Mouse (Mus musculus) neural tube, embryonic 14.5 days (tissue): ENCODE results near the gene Zfp385b. TPM values are rescaled to one million over a fixed set of nuclear protein-coding genes. Genes with fewer than 3 reads are reported as not detected.

Experiments used
- ATAC-seq: fragments of 200-750 bp; cut with Nextera tagmentation; 2 replicates; pipeline ENCODE4 v1.8.0; 2017; ENCODE audit warnings: low read depth, mild to moderate bottlenecking, moderate TSS enrichment, moderate library complexity
- H3K27ac ChIP-seq: fragments of 300-500 bp; sonication (generic); 2 replicates; pipeline ENCODE4 v1.5.1; 2014; ENCODE audit warnings: low read depth, mild to moderate bottlenecking, control low read depth, low read length, moderate library complexity, mixed read lengths
- H3K27me3 ChIP-seq: fragments of 300-500 bp; sonication (generic); 2 replicates; pipeline ENCODE4 v1.6.1; 2014; ENCODE audit warnings: low read length; ENCODE audit not compliant: control insufficient read depth, insufficient read depth
- H3K36me3 ChIP-seq: fragments of 300-500 bp; sonication (generic); 2 replicates; pipeline ENCODE4 v1.6.1; 2014; ENCODE audit warnings: low read length, mixed read lengths; ENCODE audit not compliant: control insufficient read depth, insufficient read depth
- H3K4me1 ChIP-seq: fragments of 300-500 bp; sonication (generic); 2 replicates; pipeline ENCODE4 v1.6.1; 2014; ENCODE audit warnings: low read length; ENCODE audit not compliant: control insufficient read depth, insufficient read depth
- H3K4me2 ChIP-seq: fragments of 300-500 bp; sonication (generic); 2 replicates; pipeline ENCODE4 v1.6.1; 2014; ENCODE audit warnings: mild to moderate bottlenecking, low read depth, low read length, control low read depth
- H3K4me3 ChIP-seq: fragments of 300-500 bp; sonication (generic); 2 replicates; pipeline ENCODE4 v1.5.1; 2014; ENCODE audit warnings: low read depth, low read length, control low read depth, mixed read lengths
- H3K9ac ChIP-seq: fragments of 300-500 bp; sonication (generic); replicated peaks from 2 replicates; pipeline ENCODE4 v1.6.1; 2014; ENCODE audit warnings: low read depth, mild to moderate bottlenecking, control low read depth, low read length, mixed read lengths
- H3K9me3 ChIP-seq: fragments of 300-500 bp; sonication (generic); 2 replicates; pipeline ENCODE4 v1.6.1; 2016; ENCODE audit warnings: low read length; ENCODE audit not compliant: control insufficient read depth
- WGBS: fragments of 180-500 bp; shearing (Covaris S2); extraction: QIAGEN DNeasy Blood & Tissue Kit; methylation state at CpG from one replicate; pipeline ENCODE4 v1.1.7; 2014; 5-methylcytosine and 5-hydroxymethylcytosine counted together
- polyA plus RNA-seq: library from polyadenylated mRNA; unstranded; fragments of >200 nt; fragmentation: Nextera tagmentation; extraction: Ambion mirVana; gene quantifications from 2 replicates; pipeline ENCODE4 v1.2.1, GENCODE M21; 2014

Zfp385b gene
- polyA plus RNA-seq, 1 experiment from 2014 or later, result 18.4 TPM

DNA sequence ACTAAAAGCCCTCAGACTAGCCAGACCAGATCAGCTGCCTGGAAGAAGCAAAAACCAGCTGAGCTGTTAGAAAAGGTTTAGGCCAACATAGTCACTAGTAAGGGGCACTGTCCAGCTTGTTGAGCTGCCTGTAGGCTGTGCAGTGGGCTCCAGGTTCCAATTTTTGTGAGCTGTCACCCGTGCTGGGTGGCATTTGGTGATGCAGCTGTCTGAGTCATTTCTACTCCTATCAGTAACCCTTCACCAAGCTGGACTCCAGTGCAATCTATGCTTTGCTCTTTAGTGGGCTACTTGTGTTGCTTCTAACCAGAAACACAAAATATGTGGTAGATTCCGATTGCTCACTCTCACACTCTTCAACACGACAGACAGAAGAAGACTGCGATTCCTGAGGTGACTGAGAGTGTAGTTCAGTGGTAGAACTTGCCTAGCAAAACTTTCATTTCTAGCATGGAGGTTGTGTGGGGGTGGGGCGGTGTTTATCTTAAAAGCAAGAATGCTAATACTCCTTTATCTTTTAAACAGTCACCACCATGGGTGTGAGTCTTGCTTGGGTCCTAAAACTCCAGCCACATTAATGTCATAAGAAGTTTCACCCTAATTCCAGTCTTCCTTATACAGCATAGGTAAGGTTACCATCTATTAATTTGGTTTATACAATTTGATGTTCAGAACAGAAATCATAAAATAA, 147.1 kb downstream of the Zfp385b start:
- Histone ChIP-seq H3K27ac (no peak overlapping the region), H3K9ac (no peak overlapping the region), H3K4me1 (no peaks in the 10 kb centered on the region), H3K36me3 (no peaks in the 10 kb centered on the region), H3K4me3 (no peak overlapping the region), H3K4me2 (no peak overlapping the region), H3K27me3 (no peaks in the 10 kb centered on the region), H3K9me3 (no peaks in the 10 kb centered on the region)
- no peak for ATAC-seq
- WGBS, result 93% methylated on average over 5 of the region's 5 CpGs

DNA sequence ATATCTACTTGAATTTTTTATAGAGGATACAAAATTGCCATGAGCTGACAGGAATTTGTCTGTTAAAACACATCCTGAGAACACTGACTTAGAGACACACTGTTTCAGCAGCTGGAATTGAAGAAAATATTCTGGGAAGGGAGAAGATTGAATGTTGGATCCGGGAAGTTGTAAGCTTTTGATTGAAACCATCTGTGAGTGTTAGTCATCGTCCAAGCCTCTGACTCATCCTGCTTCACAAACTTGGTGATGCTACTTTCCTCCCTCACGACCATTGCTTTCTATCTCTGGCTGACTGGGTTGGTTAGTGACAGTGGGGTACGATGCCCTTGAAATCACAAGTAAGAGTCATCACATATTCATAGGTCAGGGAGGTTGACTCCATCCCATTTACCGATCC, 157.3 kb downstream of the Zfp385b start:
- Histone ChIP-seq H3K4me3 (no peak overlapping the region), H3K9ac (no peak overlapping the region), H3K27me3 (no peaks in the 10 kb centered on the region), H3K27ac (no peak overlapping the region), H3K4me1 (no peaks in the 10 kb centered on the region), H3K9me3 (no peaks in the 10 kb centered on the region), H3K36me3 (no peaks in the 10 kb centered on the region), H3K4me2 (no peak overlapping the region)
- no peak for ATAC-seq
- WGBS, result 83% methylated on average over 5 of the region's 5 CpGs

DNA sequence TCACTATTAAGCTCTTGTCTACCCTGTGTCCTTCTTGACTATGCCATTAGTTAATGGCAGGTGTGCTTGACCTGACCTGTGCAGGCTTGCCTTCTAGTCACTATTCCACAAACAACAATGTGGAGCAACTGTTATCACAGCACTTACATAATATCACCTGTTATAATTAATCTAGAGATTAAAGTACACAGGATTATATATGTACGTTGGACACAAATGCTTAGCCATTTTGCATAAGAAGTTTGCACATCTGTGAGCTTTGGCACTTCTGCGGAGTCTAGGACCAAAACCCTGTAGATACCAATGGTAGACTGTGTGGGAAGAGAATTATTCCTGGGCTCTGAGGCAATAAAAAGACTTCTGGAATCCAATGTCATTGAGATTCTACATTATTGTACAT, 165.8 kb downstream of the Zfp385b start:
- H3K9me3 ChIP-seq, result no peaks in the 10 kb centered on the region
- H3K27ac ChIP-seq, result no peak overlapping the region
- no peaks in the 10 kb centered on the region for H3K4me1 ChIP-seq
- ATAC-seq, result no peak
- 93% methylated on average over 2 of the region's 2 CpGs for WGBS
- no peaks in the 10 kb centered on the region for H3K36me3 ChIP-seq
- H3K9ac ChIP-seq, result no peak overlapping the region
- H3K27me3 ChIP-seq, result no peaks in the 10 kb centered on the region
- H3K4me2 ChIP-seq, result no peak overlapping the region
- no peak overlapping the region for H3K4me3 ChIP-seq

DNA sequence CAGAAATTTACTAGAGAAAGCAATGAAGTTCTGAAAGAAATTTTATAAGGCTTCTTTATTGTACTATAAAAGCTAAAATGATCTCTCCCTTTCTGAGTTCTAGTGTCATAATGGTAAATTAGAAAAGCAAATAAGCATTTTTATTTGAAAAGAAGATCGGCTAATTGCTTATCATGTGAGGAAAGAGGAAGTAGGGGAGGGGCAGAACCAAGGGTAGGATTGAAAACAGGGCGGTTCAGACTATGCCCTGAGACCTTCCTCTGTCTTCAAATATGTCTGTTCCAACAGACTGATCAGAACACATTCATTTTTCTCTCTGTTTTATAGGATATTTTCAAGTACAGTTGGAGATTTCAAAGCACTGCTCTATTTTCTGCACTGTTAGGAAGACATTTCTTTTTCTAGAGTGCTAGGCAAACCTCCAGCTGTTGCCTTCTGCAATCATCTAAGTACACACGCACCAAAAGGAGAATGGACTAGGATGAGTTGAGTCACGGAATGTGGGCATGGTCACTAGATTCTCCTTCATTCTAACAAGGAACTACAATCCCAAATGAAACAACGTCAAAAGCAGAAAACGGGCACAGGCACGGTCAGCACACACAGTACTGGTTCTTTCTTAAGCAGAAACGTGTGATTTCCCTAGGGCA, 177.8 kb downstream of the Zfp385b start:
- Histone ChIP-seq H3K4me3 (no peak overlapping the region), H3K9me3 (no peaks in the 10 kb centered on the region), H3K9ac (no peak overlapping the region), H3K4me1 (no peaks in the 10 kb centered on the region), H3K27ac (no peak overlapping the region), H3K27me3 (no peaks in the 10 kb centered on the region), H3K4me2 (no peak overlapping the region), H3K36me3 (no peaks in the 10 kb centered on the region)
- no peak for ATAC-seq
- WGBS, result 87% methylated on average over 8 of the region's 8 CpGs

DNA sequence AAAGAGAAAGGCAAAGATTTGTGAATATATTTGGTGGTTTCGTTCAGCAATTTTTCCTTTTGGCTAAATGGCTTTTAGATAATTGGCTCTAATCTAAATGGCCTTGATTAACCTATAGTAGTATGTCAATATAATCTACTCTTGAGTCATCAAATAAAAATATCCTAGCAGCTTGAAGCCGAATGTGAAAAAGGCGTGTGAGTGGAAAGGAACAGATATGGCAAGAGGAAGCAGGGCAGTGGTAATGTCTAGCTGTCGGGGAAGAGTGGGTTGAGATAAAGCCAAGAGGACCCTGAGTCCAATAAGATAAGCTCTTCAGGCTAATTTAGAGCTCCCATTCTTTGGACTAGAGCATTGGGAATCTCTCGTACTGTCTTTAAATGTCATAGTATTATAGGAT, 179.4 kb downstream of the Zfp385b start:
- no peak for ATAC-seq
- no peak overlapping the region for H3K27ac ChIP-seq
- H3K9ac ChIP-seq, result no peak overlapping the region
- WGBS, result 89% methylated on average over 5 of the region's 5 CpGs
- no peaks in the 10 kb centered on the region for H3K9me3 ChIP-seq
- no peaks in the 10 kb centered on the region for H3K27me3 ChIP-seq
- no peak overlapping the region for H3K4me3 ChIP-seq
- H3K36me3 ChIP-seq, result no peaks in the 10 kb centered on the region
- H3K4me2 ChIP-seq, result no peak overlapping the region
- H3K4me1 ChIP-seq, result no peaks in the 10 kb centered on the region

DNA sequence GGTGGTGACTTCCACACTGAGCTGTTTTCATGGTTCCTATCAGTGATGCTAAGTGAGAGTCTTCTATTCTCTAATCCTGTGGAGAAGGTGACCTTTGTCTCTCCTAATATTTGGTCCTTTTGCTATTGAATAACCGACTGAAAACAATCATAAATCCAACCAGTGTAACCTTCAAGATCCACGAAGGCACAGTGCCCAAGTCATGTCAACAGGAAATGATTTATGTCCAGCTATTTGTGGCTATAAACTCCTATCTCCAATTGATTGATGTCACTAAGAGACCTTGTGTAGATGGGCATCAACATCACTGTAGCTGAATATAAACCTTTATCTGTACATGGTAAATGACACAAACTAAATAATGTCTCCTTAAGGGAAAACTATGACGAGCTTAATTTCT, 187.8 kb downstream of the Zfp385b start:
- H3K27ac ChIP-seq, result no peak overlapping the region
- H3K9me3 ChIP-seq, result no peaks in the 10 kb centered on the region
- no peaks in the 10 kb centered on the region for H3K36me3 ChIP-seq
- no peak overlapping the region for H3K4me2 ChIP-seq
- 48% methylated on average over 3 of the region's 3 CpGs for WGBS
- H3K9ac ChIP-seq, result no peak overlapping the region
- ATAC-seq, result no peak
- H3K27me3 ChIP-seq, result no peaks in the 10 kb centered on the region
- no peak overlapping the region for H3K4me3 ChIP-seq
- H3K4me1 ChIP-seq, result no peaks in the 10 kb centered on the region

DNA sequence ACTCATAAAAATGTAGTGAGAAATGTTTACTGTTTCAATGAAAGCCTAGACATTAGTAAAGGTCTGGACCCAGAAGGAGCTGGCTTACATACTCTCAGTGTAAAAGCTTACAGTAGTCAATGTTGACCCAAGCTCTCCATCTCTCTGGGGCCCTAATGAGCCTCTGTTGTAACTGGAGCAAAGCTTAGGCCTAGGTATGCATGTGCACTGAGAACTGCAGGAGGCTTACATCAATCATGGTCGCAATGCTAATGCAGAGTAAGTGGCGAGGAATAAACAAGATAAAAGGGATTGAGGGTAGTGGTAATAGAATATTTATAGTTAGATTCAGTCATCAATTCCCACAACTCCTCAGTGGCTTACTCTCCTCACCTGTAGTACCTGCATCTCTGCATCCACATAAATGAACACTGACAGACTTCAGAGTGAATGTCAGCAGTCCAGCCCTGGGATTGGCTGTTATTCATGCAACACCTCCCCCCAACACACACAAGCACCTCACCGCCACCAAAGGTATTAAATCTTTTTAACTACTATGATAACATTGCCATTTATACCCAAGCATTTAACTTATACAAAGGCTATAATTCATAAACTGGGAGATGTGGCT, 191.7 kb downstream of the Zfp385b start:
- H3K27me3 ChIP-seq, result no peaks in the 10 kb centered on the region

DNA sequence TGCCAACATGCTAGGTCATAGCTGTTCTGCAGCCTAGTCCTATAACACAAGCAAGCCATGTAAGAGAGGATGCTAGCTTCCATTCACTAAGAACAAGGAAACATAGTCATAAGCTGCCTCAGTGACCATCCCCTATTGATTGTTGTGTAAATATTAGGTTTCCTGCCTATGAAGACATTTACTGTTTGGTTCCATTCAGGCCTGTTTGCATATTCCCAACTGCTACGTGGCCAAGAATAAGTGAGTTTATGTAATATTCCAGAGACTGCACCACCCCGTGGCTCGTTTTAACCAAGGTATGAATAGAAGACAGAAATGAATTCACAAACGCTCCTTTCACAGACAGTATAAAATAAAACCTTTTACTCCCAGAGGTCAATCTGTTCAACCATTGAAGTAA, 200.8 kb downstream of the Zfp385b start:
- Histone ChIP-seq H3K4me1 (no peaks in the 10 kb centered on the region), H3K9me3 (no peaks in the 10 kb centered on the region), H3K4me3 (no peak overlapping the region), H3K27me3 (no peaks in the 10 kb centered on the region), H3K27ac (no peak overlapping the region), H3K36me3 (no peaks in the 10 kb centered on the region), H3K4me2 (no peak overlapping the region), H3K9ac (no peak overlapping the region)
- WGBS, result 89% methylated on average over 4 of the region's 4 CpGs
- ATAC-seq, result no peak

More for the DNA sequence above, 191.7 kb downstream of the Zfp385b start:
- Histone ChIP-seq H3K27ac (no peak overlapping the region), H3K9me3 (no peaks in the 10 kb centered on the region), H3K36me3 (no peaks in the 10 kb centered on the region), H3K4me2 (no peak overlapping the region), H3K4me1 (no peaks in the 10 kb centered on the region), H3K9ac (no peak overlapping the region), H3K4me3 (no peak overlapping the region)
- WGBS, result 56% methylated on average over 3 of the region's 3 CpGs
- ATAC-seq, result peak; percentile 73; the same call in 1 of the 2 replicates

DNA sequence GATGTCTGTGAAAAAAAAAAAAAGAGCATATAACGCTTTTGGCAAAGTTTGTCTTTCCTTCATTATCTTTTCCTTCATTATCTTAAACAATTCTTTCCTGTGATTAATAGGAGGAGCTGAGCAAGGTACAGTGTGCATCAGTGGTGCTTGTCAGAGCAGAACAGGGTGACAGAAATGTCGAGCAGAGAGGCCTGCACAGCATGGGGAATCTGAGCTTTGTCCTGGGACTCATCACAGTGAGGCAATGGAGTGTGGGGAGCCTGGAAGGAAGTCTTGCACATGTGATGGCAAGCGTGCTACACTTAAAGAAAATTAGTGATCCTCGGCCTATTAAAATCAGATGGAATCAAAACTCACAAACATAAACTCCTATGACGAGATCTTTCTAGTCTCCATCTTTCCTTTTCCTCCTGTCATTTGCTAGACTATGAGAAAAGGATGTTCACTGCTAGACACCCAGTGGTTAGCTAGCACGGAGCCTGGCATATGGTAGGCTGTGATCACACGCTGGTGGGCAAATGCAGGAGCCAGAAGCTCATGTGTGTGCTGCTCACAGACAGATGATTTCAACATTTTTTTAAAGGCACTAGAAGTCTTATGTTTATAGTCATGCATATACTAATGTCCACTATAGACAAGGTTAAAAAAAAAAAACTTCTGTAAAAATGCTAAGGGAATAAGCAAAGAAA, 209.0 kb downstream of the Zfp385b start:
- no peaks in the 10 kb centered on the region for H3K36me3 ChIP-seq
- no peaks in the 10 kb centered on the region for H3K27me3 ChIP-seq
- no peak overlapping the region for H3K27ac ChIP-seq
- H3K4me1 ChIP-seq, result no peaks in the 10 kb centered on the region
- H3K9ac ChIP-seq, result no peak overlapping the region
- no peaks in the 10 kb centered on the region for H3K9me3 ChIP-seq
- 81% methylated on average over 7 of the region's 7 CpGs for WGBS
- no peak overlapping the region for H3K4me3 ChIP-seq
- ATAC-seq, result no peak
- H3K4me2 ChIP-seq, result no peak overlapping the region
